Mouse (Mus musculus) gastrocnemius, postnatal 4 days (tissue): ENCODE results near the gene Megf6. TPM values are rescaled to one million over a fixed set of nuclear protein-coding genes. Genes with fewer than 3 reads are reported as not detected.

Experiments
- DNase-seq, 2 experiments: peaks; one replicate each; pipeline ENCODE4 v3.0.0; 2021 to 2022; ENCODE audit warnings: low spot score in 2 of 2, mixed read lengths in 2 of 2
- long read RNA-seq, 2 experiments: library from polyadenylated mRNA; stranded (forward); transcript quantifications; one replicate each; pipeline ENCODE4 v2.0.0; 2021
- total RNA-seq, 2 experiments: library from RNA; stranded (reverse); gene quantifications; 2 replicates each; pipeline ENCODE4 v1.2.3; 2021

The Megf6 gene
- total RNA-seq = 10 to 100 TPM; 11.3 to 11.6 TPM
- long read RNA-seq, experiment 1, full-length matches to known transcripts = 3 of 24 reads
- long read RNA-seq, experiment 1, partial matches to known transcripts = 9 of 24 reads
- long read RNA-seq, experiment 1, other reads (novel, unspliced or antisense) = 12 of 24 reads
- long read RNA-seq, experiment 2, full-length matches to known transcripts = 13 of 38 reads
- long read RNA-seq, experiment 2, partial matches to known transcripts = 15 of 38 reads
- long read RNA-seq, experiment 2, other reads (novel, unspliced or antisense) = 10 of 38 reads

- DNase-seq = peak; percentile 32 to 44
These were observed at the start of gene Megf6 for GRCm38 (mm10) chr4:154170506-154171150. Gene Megf6, plus strand, starts transcription at chr4:154170730.

- DNase-seq = no peak
These were observed 48.7 kb upstream of the Megf6 start for GRCm38 (mm10) chr4:154121800-154122199.

GRCm38 (mm10) chr4:154122374-154122773, 48.2 kb upstream of the Megf6 start:
- DNase-seq = no peak

GRCm38 (mm10) chr4:154123553-154123952, 47.0 kb upstream of the Megf6 start:
- no peak for DNase-seq

GRCm38 (mm10) chr4:154125202-154125601, 45.3 kb upstream of the Megf6 start:
- DNase-seq = no peak

- DNase-seq = no peak
These were observed 43.3 kb upstream of the Megf6 start for GRCm38 (mm10) chr4:154127273-154127672.

- no peak for DNase-seq
These were observed 40.6 kb upstream of the Megf6 start for GRCm38 (mm10) chr4:154129950-154130349.

GRCm38 (mm10) chr4:154131894-154132293, 38.6 kb upstream of the Megf6 start:
- DNase-seq = no peak

- no peak for DNase-seq
These were observed 35.7 kb upstream of the Megf6 start for GRCm38 (mm10) chr4:154134803-154135202.

GRCm38 (mm10) chr4:154137139-154137538, 33.4 kb upstream of the Megf6 start:
- DNase-seq = no peak

GRCm38 (mm10) chr4:154139671-154140181, 30.8 kb upstream of the Megf6 start:
- DNase-seq = no peak

- DNase-seq = no peak
These were observed 30.5 kb upstream of the Megf6 start, which contains the start of gene Trp73 for GRCm38 (mm10) chr4:154140182-154140212. Gene Trp73, minus strand, starts transcription at chr4:154140208.

GRCm38 (mm10) chr4:154140213-154141008, 30.1 kb upstream of the Megf6 start:
- DNase-seq = no peak

GRCm38 (mm10) chr4:154141009-154141867, 29.3 kb upstream of the Megf6 start:
- no peak for DNase-seq

- peak; percentile 87 to 89 for DNase-seq
These were observed 28.1 kb upstream of the Megf6 start, which contains the start of gene Wrap73 for GRCm38 (mm10) chr4:154142211-154143040. Gene Wrap73, plus strand, starts transcription at chr4:154142372.

- no peak for DNase-seq
These were observed 25.8 kb upstream of the Megf6 start for GRCm38 (mm10) chr4:154144712-154145111.

GRCm38 (mm10) chr4:154146342-154146741, 24.2 kb upstream of the Megf6 start:
- DNase-seq = no peak

GRCm38 (mm10) chr4:154154104-154154503, 16.4 kb upstream of the Megf6 start:
- no peak for DNase-seq

- no peak for DNase-seq
These were observed 14.5 kb upstream of the Megf6 start for GRCm38 (mm10) chr4:154156050-154156449.

GRCm38 (mm10) chr4:154157970-154158662, 12.4 kb upstream of the Megf6 start:
- no peak for DNase-seq
